8 mouse cellular contexts compared by ENCODE assay signal in genomic region chr8:102784835-102785455, GRCm38 (mm10). TPM values are rescaled to one million over a fixed set of nuclear protein-coding genes. Genes with fewer than 3 reads are reported as not detected.
DNase-seq lines count a peak whose midpoint lies in the region; ATAC-seq lines count a peak whose summit lies in the region.

No protein-coding gene starts in this region.

- no peaks in the 10 kb centered on the region for H3K9me3 ChIP-seq in hindbrain, embryonic 13.5 days

- H3K4me1 ChIP-seq in hindbrain, embryonic 13.5 days (replicated peaks) = peaks cover 32% of the 10 kb centered on the region

- peak overlapping the region; percentile 93 for H3K9ac ChIP-seq in hindbrain, embryonic 13.5 days

- H3K4me3 ChIP-seq in hindbrain, embryonic 13.5 days = peak overlapping the region; percentile 78

- no peaks in the 10 kb centered on the region for H3K36me3 ChIP-seq in hindbrain, embryonic 13.5 days

- DNase-seq in thymus, postnatal 4 days = peak; percentile 12
- DNase-seq in thymus, postnatal 14 days = no peak
- DNase-seq in layer of hippocampus, postnatal 36 days = peak; percentile 76 to 78
- DNase-seq in lung, postnatal 10 days = peak; percentile 85
- DNase-seq in right cerebral cortex, postnatal 10 days (ENCODE audit: low spot score in 2 of 2) = peak; percentile 83 to 85
- no peak for DNase-seq in thymus, postnatal 10 days (ENCODE audit: low spot score in 2 of 2)

- peak; percentile 51 for ATAC-seq in frontal cortex, adult (ENCODE audit: low TSS enrichment)
- peak; percentile 76 for ATAC-seq in hindbrain, embryonic 13.5 days (ENCODE audit: low FRiP score)

- whole genome bisulfite sequencing in hindbrain, embryonic 13.5 days = under 1% methylated on average over 48 of the region's 55 CpGs

- H3K27me3 ChIP-seq in hindbrain, embryonic 13.5 days = peaks cover 37% of the 10 kb centered on the region

- peak overlapping the region; percentile 90 for H3K4me2 ChIP-seq in hindbrain, embryonic 13.5 days

- H3K27ac ChIP-seq in hindbrain, embryonic 13.5 days = peak overlapping the region; percentile 93

RNA-seq across cellular contexts. Expression of gene Cdh11, which starts 0.5 kb away (rescaled TPM):
- 34.9 and 41.3 TPM in 2 replicates for polyA plus RNA-seq in hindbrain, embryonic 13.5 days (2015; fragmentation: Nextera tagmentation; extraction: Ambion mirVana)
- total RNA-seq in layer of hippocampus, postnatal 36 days (2021) = 10 to 100 TPM; 75.7 to 85.9 TPM

Comparison
In these comparisons a context has a peak if more than half of its experiments do, and no peak if none do; other contexts are left out.
1. DNase-seq: peak in thymus, postnatal 4 days (single experiment), layer of hippocampus, postnatal 36 days (2 of 2), lung, postnatal 10 days (single experiment) and right cerebral cortex, postnatal 10 days (2 of 2); none in thymus, postnatal 14 days (single experiment) and thymus, postnatal 10 days (0 of 2).